Mouse (Mus musculus) intestine, embryonic 14.5 days (tissue): Measurements from ENCODE around the gene Pla2g3. TPM values are rescaled to one million over a fixed set of nuclear protein-coding genes. Genes with fewer than 3 reads are reported as not detected.

Source experiments
- ATAC-seq: fragments of 200-750 bp; cut with Nextera tagmentation; replicated peaks from 2 replicates; pipeline ENCODE4 v1.8.0; 2017; ENCODE audit warnings: low read depth, moderate number of reproducible peaks, moderate TSS enrichment, moderate library complexity; ENCODE audit not compliant: low FRiP score, low TSS enrichment
- DNase-seq: peaks from one replicate; pipeline ENCODE4 v3.0.0-alpha.2; 2018; ENCODE audit warnings: low spot score
- H3K27ac ChIP-seq: fragments of 300-500 bp; sonication (generic); 2 replicates; pipeline ENCODE4 v1.5.1; 2014; ENCODE audit warnings: low read depth, mild to moderate bottlenecking, control low read depth
- H3K27me3 ChIP-seq: fragments of 300-500 bp; sonication (generic); replicated peaks from 2 replicates; pipeline ENCODE4 v1.6.1; 2014; ENCODE audit warnings: low read length, control low read depth; ENCODE audit not compliant: control insufficient read depth, insufficient read depth
- H3K36me3 ChIP-seq: fragments of 300-500 bp; sonication (generic); 2 replicates; pipeline ENCODE4 v1.6.1; 2014; ENCODE audit warnings: low read length, control low read depth; ENCODE audit not compliant: control insufficient read depth, insufficient read depth
- H3K4me1 ChIP-seq: fragments of 300-500 bp; sonication (generic); replicated peaks from 2 replicates; pipeline ENCODE4 v1.6.1; 2014; ENCODE audit warnings: low read length, control low read depth, mixed read lengths; ENCODE audit not compliant: control insufficient read depth, insufficient read depth
- H3K4me2 ChIP-seq: fragments of 300-500 bp; sonication (generic); 2 replicates; pipeline ENCODE4 v1.6.1; 2014; ENCODE audit warnings: low read length
- H3K4me3 ChIP-seq: fragments of 300-500 bp; sonication (generic); 2 replicates; pipeline ENCODE4 v1.5.1; 2014; ENCODE audit warnings: low read depth, low read length, control low read depth, mixed read lengths
- H3K9ac ChIP-seq: fragments of 300-500 bp; sonication (generic); 2 replicates; pipeline ENCODE4 v1.6.1; 2014; ENCODE audit warnings: mild to moderate bottlenecking, low read length
- H3K9me3 ChIP-seq: fragments of 300-500 bp; sonication (generic); 2 replicates; pipeline ENCODE4 v1.6.1; 2016; ENCODE audit warnings: low read length, control low read depth; ENCODE audit not compliant: control insufficient read depth
- WGBS: fragments of 180-500 bp; shearing (Covaris S2); extraction: QIAGEN DNeasy Blood & Tissue Kit; methylation state at CpG from one replicate; pipeline ENCODE4 v1.1.7; 2014; 5-methylcytosine and 5-hydroxymethylcytosine counted together
- polyA plus RNA-seq: library from polyadenylated mRNA; unstranded; fragments of >200 nt; fragmentation: Nextera tagmentation; extraction: Ambion mirVana; gene quantifications from 2 replicates; pipeline ENCODE4 v1.2.1, GENCODE M21; 2014

Pla2g3 gene
- polyA plus RNA-seq, 1 experiment from 2014 or later: 0.61 TPM

- ATAC-seq (no peak), DNase-seq (no peak)
- no peak overlapping the region for H3K9ac ChIP-seq
- 74% methylated on average over 6 of the region's 6 CpGs for WGBS
- H3K9me3 ChIP-seq: no peaks in the 10 kb centered on the region
- peak overlapping the region; percentile 92 for H3K4me2 ChIP-seq
- peaks cover 16% of the 10 kb centered on the region for H3K36me3 ChIP-seq
- H3K4me3 ChIP-seq: peak overlapping the region; percentile 94
- H3K4me1 ChIP-seq: peaks cover 12% of the 10 kb centered on the region
- H3K27ac ChIP-seq: no peak overlapping the region
- no peaks in the 10 kb centered on the region for H3K27me3 ChIP-seq
These were observed 34.6 kb upstream of the Pla2g3 start for GRCm38 (mm10) chr11:3453467-3453866.

- WGBS: 90% methylated on average over 3 of the region's 3 CpGs
These were observed 33.6 kb upstream of the Pla2g3 start for GRCm38 (mm10) chr11:3454506-3454905.

GRCm38 (mm10) chr11:3456354-3456753 lies 31.7 kb upstream of the Pla2g3 start:
- H3K4me2 ChIP-seq: no peak overlapping the region
- no peaks in the 10 kb centered on the region for H3K9me3 ChIP-seq
- no peak overlapping the region for H3K4me3 ChIP-seq
- peak; percentile 86 for DNase-seq
- H3K36me3 ChIP-seq: peaks cover 16% of the 10 kb centered on the region
- 30% methylated on average over 1 of the region's 1 CpGs for WGBS
- ATAC-seq: no peak
- H3K4me1 ChIP-seq: peaks cover 6% of the 10 kb centered on the region
- no peak overlapping the region for H3K27ac ChIP-seq
- H3K27me3 ChIP-seq: no peaks in the 10 kb centered on the region
- H3K9ac ChIP-seq: no peak overlapping the region

More at GRCm38 (mm10) chr11:3454506-3454905, 33.6 kb upstream of the Pla2g3 start:
- Histone ChIP-seq H3K9ac (no peak overlapping the region), H3K4me1 (peaks cover 12% of the 10 kb centered on the region), H3K9me3 (no peaks in the 10 kb centered on the region), H3K27ac (no peak overlapping the region), H3K27me3 (no peaks in the 10 kb centered on the region), H3K36me3 (peaks cover 16% of the 10 kb centered on the region), H3K4me3 (no peak overlapping the region), H3K4me2 (no peak overlapping the region)
- ATAC-seq (no peak), DNase-seq (no peak)

- H3K9ac ChIP-seq: no peak overlapping the region
- DNase-seq (peak; percentile 55), ATAC-seq (0 out of 2 replicates have a peak, but pooled peaks have one; percentile 53)
- H3K9me3 ChIP-seq: no peaks in the 10 kb centered on the region
- no peaks in the 10 kb centered on the region for H3K27me3 ChIP-seq
- H3K4me1 ChIP-seq: peaks cover under 1% of the 10 kb centered on the region; the same call in 1 of the 2 replicates
- 74% methylated on average over 13 of the region's 13 CpGs for WGBS
- H3K27ac ChIP-seq: no peak overlapping the region
- H3K36me3 ChIP-seq: peaks cover 16% of the 10 kb centered on the region
- peak overlapping the region; percentile 18; the same call in 1 of the 2 replicates for H3K4me2 ChIP-seq
- H3K4me3 ChIP-seq: no peak overlapping the region
These were observed 29.5 kb upstream of the Pla2g3 start for GRCm38 (mm10) chr11:3458428-3459104.

- peaks cover 15% of the 10 kb centered on the region for H3K36me3 ChIP-seq
- no peak overlapping the region for H3K27ac ChIP-seq
- no peak overlapping the region for H3K9ac ChIP-seq
- H3K27me3 ChIP-seq: no peaks in the 10 kb centered on the region
- no peaks in the 10 kb centered on the region for H3K9me3 ChIP-seq
- DNase-seq (peak; percentile 52), ATAC-seq (peak; percentile 75)
- WGBS: 73% methylated on average over 2 of the region's 2 CpGs
- no peak overlapping the region for H3K4me2 ChIP-seq
- no peaks in the 10 kb centered on the region for H3K4me1 ChIP-seq
- no peak overlapping the region for H3K4me3 ChIP-seq
These were observed 29.0 kb upstream of the Pla2g3 start for GRCm38 (mm10) chr11:3459105-3459468.

- Histone ChIP-seq H3K27me3 (no peaks in the 10 kb centered on the region), H3K36me3 (no peaks in the 10 kb centered on the region), H3K9me3 (no peaks in the 10 kb centered on the region), H3K4me2 (no peak overlapping the region), H3K9ac (no peak overlapping the region), H3K27ac (no peak overlapping the region), H3K4me3 (no peak overlapping the region), H3K4me1 (no peaks in the 10 kb centered on the region)
- no peak for DNase-seq
- no peak for ATAC-seq
- 89% methylated on average over 1 of the region's 1 CpGs for WGBS
These were observed 25.2 kb upstream of the Pla2g3 start for GRCm38 (mm10) chr11:3462846-3463245.

GRCm38 (mm10) chr11:3471448-3471850 lies 16.6 kb upstream of the Pla2g3 start:
- 22% methylated on average over 11 of the region's 11 CpGs for WGBS
- Histone ChIP-seq H3K9ac (no peak overlapping the region), H3K27ac (no peak overlapping the region), H3K4me1 (no peaks in the 10 kb centered on the region), H3K4me3 (no peak overlapping the region), H3K4me2 (no peak overlapping the region; the same call in 1 of the 2 replicates), H3K36me3 (no peaks in the 10 kb centered on the region), H3K9me3 (no peaks in the 10 kb centered on the region), H3K27me3 (no peaks in the 10 kb centered on the region)
- ATAC-seq (0 out of 2 replicates have a peak, but pooled peaks have one; percentile 20), DNase-seq (no peak)

- Histone ChIP-seq H3K27me3 (no peaks in the 10 kb centered on the region), H3K27ac (no peak overlapping the region), H3K4me1 (no peaks in the 10 kb centered on the region), H3K4me3 (no peak overlapping the region), H3K9me3 (no peaks in the 10 kb centered on the region), H3K4me2 (no peak overlapping the region), H3K36me3 (no peaks in the 10 kb centered on the region), H3K9ac (no peak overlapping the region)
- WGBS: 41% methylated on average over 1 of the region's 1 CpGs
- DNase-seq (peak; percentile 92), ATAC-seq (peak; percentile 80)
These were observed 15.6 kb upstream of the Pla2g3 start for GRCm38 (mm10) chr11:3472484-3472883.
